Mouse (Mus musculus): ENCODE results near the gene Ube2q2. TPM values are rescaled to one million over a fixed set of nuclear protein-coding genes. Genes with fewer than 3 reads are reported as not detected.
"Not testable (repeated sequence)": the region's sequence is repeated elsewhere in the genome, so short reads cannot be mapped to it uniquely, and the experiment has no call there.

The Ube2q2 gene
- polyA plus RNA-seq, 1 experiment: 5.3 TPM

GRCm38 (mm10) chr9:55226251-55226650 lies 77.6 kb downstream of the Ube2q2 start:
- WGBS: 87% methylated on average over 3 of the region's 3 CpGs
- Histone ChIP-seq H3K4me3 (ENCODE audit: low read depth, low read length) (no peak overlapping the region), H3K27ac (ENCODE audit: insufficient read depth, low read depth, low read length) (0 out of 2 replicates have a peak overlapping the region, but pooled peaks have one; percentile 38)

GRCm38 (mm10) chr9:55228149-55228548 lies 79.5 kb downstream of the Ube2q2 start:
- TF ChIP-seq CTCF (IDR thresholded peaks at IDR 0.05; ENCODE audit: extremely low read depth, insufficient read length, insufficient replicate concordance, low read depth, low read length) (no peak), POLR2A (IDR thresholded peaks at IDR 0.05; ENCODE audit: low read depth, low read length) (no peak)
- H3K36me3 ChIP-seq (ENCODE audit: control insufficient read depth, insufficient read depth, low read length): peaks cover 15% of the 10 kb centered on the region
- no peak overlapping the region for H3K27ac ChIP-seq (ENCODE audit: insufficient read depth, low read depth, low read length)
- H3K27me3 ChIP-seq (ENCODE audit: control insufficient read depth, insufficient read depth, low read length): no peaks in the 10 kb centered on the region
- WGBS: 85% methylated on average over 4 of the region's 4 CpGs
- H3K4me3 ChIP-seq (ENCODE audit: low read depth, low read length): no peak overlapping the region
- H3K4me1 ChIP-seq (ENCODE audit: control insufficient read depth, insufficient read depth, insufficient read length, low read length): peaks cover 7% of the 10 kb centered on the region; the same call in 1 of the 2 replicates

More at GRCm38 (mm10) chr9:55226251-55226650, 77.6 kb downstream of the Ube2q2 start:
- TF ChIP-seq POLR2A (IDR thresholded peaks at IDR 0.05; ENCODE audit: low read depth, low read length) (no peak), CTCF (IDR thresholded peaks at IDR 0.05; ENCODE audit: extremely low read depth, insufficient read length, insufficient replicate concordance, low read depth, low read length) (no peak)
- no peaks in the 10 kb centered on the region for H3K27me3 ChIP-seq (ENCODE audit: control insufficient read depth, insufficient read depth, low read length)
- peaks cover 4% of the 10 kb centered on the region; the same call in 1 of the 2 replicates for H3K4me1 ChIP-seq (ENCODE audit: control insufficient read depth, insufficient read depth, insufficient read length, low read length)
- H3K36me3 ChIP-seq (ENCODE audit: control insufficient read depth, insufficient read depth, low read length): peaks cover 26% of the 10 kb centered on the region

DNA sequence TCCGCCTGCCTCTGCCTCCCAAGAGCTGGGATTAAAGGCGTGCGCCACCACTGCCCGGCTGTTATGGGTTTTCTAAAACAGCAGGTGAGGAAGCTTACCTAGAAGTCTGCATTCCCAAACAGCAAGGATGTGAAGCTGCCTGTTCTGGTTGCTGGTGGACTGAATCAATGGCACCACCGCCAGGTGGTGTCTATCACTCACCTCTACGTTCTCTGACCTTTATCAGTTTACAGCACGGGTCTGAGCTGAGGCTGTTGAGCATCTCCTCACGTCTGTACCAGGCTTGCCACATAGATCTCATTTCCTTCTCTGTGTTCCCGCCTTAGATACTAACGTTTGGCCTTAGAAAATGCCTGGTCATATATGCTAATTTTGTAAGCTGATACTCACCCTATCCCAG lies 80.4 kb downstream of the Ube2q2 start:
- WGBS: 69% methylated on average over 10 of the region's 10 CpGs
- TF ChIP-seq POLR2A (IDR thresholded peaks at IDR 0.05; ENCODE audit: low read depth, low read length): no peak
- no peak for TF ChIP-seq CTCF (IDR thresholded peaks at IDR 0.05; ENCODE audit: extremely low read depth, insufficient read length, insufficient replicate concordance, low read depth, low read length)
- H3K4me3 ChIP-seq (ENCODE audit: low read depth, low read length): no peak overlapping the region
- peaks cover 7% of the 10 kb centered on the region for H3K36me3 ChIP-seq (ENCODE audit: control insufficient read depth, insufficient read depth, low read length)
- no peaks in the 10 kb centered on the region for H3K27me3 ChIP-seq (ENCODE audit: control insufficient read depth, insufficient read depth, low read length)
- no peak overlapping the region for H3K27ac ChIP-seq (ENCODE audit: insufficient read depth, low read depth, low read length)
- peaks cover 9% of the 10 kb centered on the region; the same call in 1 of the 2 replicates for H3K4me1 ChIP-seq (ENCODE audit: control insufficient read depth, insufficient read depth, insufficient read length, low read length)

- H3K4me3 ChIP-seq (ENCODE audit: low read depth, low read length): no peak overlapping the region
- H3K36me3 ChIP-seq (ENCODE audit: control insufficient read depth, insufficient read depth, low read length): no peaks in the 10 kb centered on the region
- H3K4me1 ChIP-seq (ENCODE audit: control insufficient read depth, insufficient read depth, insufficient read length, low read length): peaks cover 6% of the 10 kb centered on the region; the same call in 1 of the 2 replicates
- TF ChIP-seq CTCF (IDR thresholded peaks at IDR 0.05; ENCODE audit: extremely low read depth, insufficient read length, insufficient replicate concordance, low read depth, low read length) (peak; percentile 27; the same call in 1 of the 2 replicates), POLR2A (IDR thresholded peaks at IDR 0.05; ENCODE audit: low read depth, low read length) (no peak)
- H3K27ac ChIP-seq (ENCODE audit: insufficient read depth, low read depth, low read length): no peak overlapping the region
- no peaks in the 10 kb centered on the region for H3K27me3 ChIP-seq (ENCODE audit: control insufficient read depth, insufficient read depth, low read length)
- WGBS: 65% methylated on average over 6 of the region's 6 CpGs
These were observed 82.9 kb downstream of the Ube2q2 start for GRCm38 (mm10) chr9:55231544-55231943.

DNA sequence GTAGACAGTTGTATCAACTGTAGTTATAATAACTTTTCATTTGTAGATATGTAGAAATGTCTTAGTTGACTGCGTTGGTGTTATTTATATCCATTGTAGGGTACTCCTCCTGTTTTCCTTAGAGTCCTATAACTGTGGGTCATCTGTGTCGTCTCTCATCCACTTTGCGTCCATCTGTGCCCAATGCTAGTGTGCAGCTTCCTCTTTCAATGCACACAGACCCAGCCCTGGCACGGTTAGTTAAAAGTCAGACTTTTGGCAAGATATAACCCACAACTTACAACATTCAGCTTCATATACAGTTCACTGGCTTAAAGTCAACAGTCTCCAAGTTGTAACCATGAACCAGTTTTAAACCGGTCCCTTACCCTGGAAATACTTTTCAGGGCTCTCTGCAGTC lies 83.5 kb downstream of the Ube2q2 start:
- peaks cover 6% of the 10 kb centered on the region; the same call in 1 of the 2 replicates for H3K4me1 ChIP-seq (ENCODE audit: control insufficient read depth, insufficient read depth, insufficient read length, low read length)
- H3K27ac ChIP-seq (ENCODE audit: insufficient read depth, low read depth, low read length): no peak overlapping the region
- H3K4me3 ChIP-seq (ENCODE audit: low read depth, low read length): no peak overlapping the region
- no peaks in the 10 kb centered on the region for H3K27me3 ChIP-seq (ENCODE audit: control insufficient read depth, insufficient read depth, low read length)
- H3K36me3 ChIP-seq (ENCODE audit: control insufficient read depth, insufficient read depth, low read length): no peaks in the 10 kb centered on the region
- WGBS: 83% methylated on average over 5 of the region's 5 CpGs
- TF ChIP-seq POLR2A (IDR thresholded peaks at IDR 0.05; ENCODE audit: low read depth, low read length): no peak
- TF ChIP-seq CTCF (IDR thresholded peaks at IDR 0.05; ENCODE audit: extremely low read depth, insufficient read length, insufficient replicate concordance, low read depth, low read length): no peak

GRCm38 (mm10) chr9:55232586-55232985 lies 83.9 kb downstream of the Ube2q2 start:
- peak overlapping the region; percentile 52; the same call in 1 of the 2 replicates for H3K27ac ChIP-seq (ENCODE audit: insufficient read depth, low read depth, low read length)
- peaks cover 6% of the 10 kb centered on the region; the same call in 1 of the 2 replicates for H3K4me1 ChIP-seq (ENCODE audit: control insufficient read depth, insufficient read depth, insufficient read length, low read length)
- no peak for TF ChIP-seq POLR2A (IDR thresholded peaks at IDR 0.05; ENCODE audit: low read depth, low read length)
- no peak for TF ChIP-seq CTCF (IDR thresholded peaks at IDR 0.05; ENCODE audit: extremely low read depth, insufficient read length, insufficient replicate concordance, low read depth, low read length)
- H3K27me3 ChIP-seq (ENCODE audit: control insufficient read depth, insufficient read depth, low read length): no peaks in the 10 kb centered on the region
- H3K36me3 ChIP-seq (ENCODE audit: control insufficient read depth, insufficient read depth, low read length): no peaks in the 10 kb centered on the region
- 62% methylated on average over 7 of the region's 7 CpGs for WGBS
- no peak overlapping the region for H3K4me3 ChIP-seq (ENCODE audit: low read depth, low read length)

DNA sequence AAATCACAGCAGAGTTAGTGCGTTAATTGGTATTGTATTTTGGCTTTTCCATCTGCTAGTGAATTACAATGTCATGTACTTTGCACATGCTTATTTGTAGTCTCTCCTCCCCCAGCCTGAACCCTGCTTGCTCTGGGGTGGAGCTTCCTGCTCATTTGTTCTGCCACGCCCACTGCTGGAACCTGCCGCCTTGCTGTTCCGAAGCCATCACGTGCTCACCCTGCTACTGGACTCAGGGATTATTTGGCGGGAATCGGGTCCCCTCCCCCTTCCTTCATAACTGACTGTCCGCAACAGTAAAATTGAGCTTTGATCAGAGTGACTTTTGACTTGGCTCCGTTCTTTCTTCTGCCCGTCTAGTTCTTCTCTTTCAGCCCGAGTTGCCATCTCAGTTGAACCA lies 84.4 kb downstream of the Ube2q2 start:
- not testable (repeated sequence) for H3K4me3 ChIP-seq (ENCODE audit: low read depth, low read length); H3K27me3 ChIP-seq (ENCODE audit: control insufficient read depth, insufficient read depth, low read length); H3K4me1 ChIP-seq (ENCODE audit: control insufficient read depth, insufficient read depth, insufficient read length, low read length); H3K36me3 ChIP-seq (ENCODE audit: control insufficient read depth, insufficient read depth, low read length)
- 25% methylated on average over 11 of the region's 11 CpGs for WGBS
- H3K27ac ChIP-seq (ENCODE audit: insufficient read depth, low read depth, low read length): peak overlapping the region; percentile 56
